Mouse (Mus musculus): ENCODE measurements around the gene Plod1. TPM values are rescaled to one million over a fixed set of nuclear protein-coding genes. Genes with fewer than 3 reads are reported as not detected.

Gene Plod1
- polyA plus RNA-seq, 1 experiment from 2014 or later: 32.7 TPM

- 92% methylated on average over 7 of the region's 7 CpGs for WGBS
- no peak overlapping the region for H3K9ac ChIP-seq (replicated peaks; ENCODE audit: low read length)
- no peak for DNase-seq (ENCODE audit: low spot score)
- no peak overlapping the region for H3K27ac ChIP-seq (replicated peaks; ENCODE audit: low read depth, low read length)
- no peak overlapping the region for H3K4me3 ChIP-seq (ENCODE audit: low read depth, low read length)
- H3K27me3 ChIP-seq (ENCODE audit: control insufficient read depth, insufficient read depth, low read length): no peaks in the 10 kb centered on the region
- ATAC-seq (replicated peaks; ENCODE audit: insufficient number of reproducible peaks, low FRiP score, low TSS enrichment, low read depth): no peak
- H3K9me3 ChIP-seq (replicated peaks; ENCODE audit: control insufficient read depth, low read length): no peaks in the 10 kb centered on the region
- H3K4me1 ChIP-seq (ENCODE audit: control insufficient read depth, insufficient read depth, low read length): no peaks in the 10 kb centered on the region
- H3K4me2 ChIP-seq (ENCODE audit: low read depth, low read length): no peak overlapping the region
- peaks cover 6% of the 10 kb centered on the region for H3K36me3 ChIP-seq (replicated peaks; ENCODE audit: control insufficient read depth, insufficient read depth, low read depth, low read length)
Observed at GRCm38 (mm10) chr4:147900452-147900851, 36.1 kb downstream of the Plod1 start.

GRCm38 (mm10) chr4:147897348-147897747 lies 39.2 kb downstream of the Plod1 start:
- Histone ChIP-seq H3K9me3 (replicated peaks; ENCODE audit: control insufficient read depth, low read length) (no peaks in the 10 kb centered on the region), H3K27me3 (ENCODE audit: control insufficient read depth, insufficient read depth, low read length) (no peaks in the 10 kb centered on the region), H3K4me1 (ENCODE audit: control insufficient read depth, insufficient read depth, low read length) (no peaks in the 10 kb centered on the region), H3K36me3 (replicated peaks; ENCODE audit: control insufficient read depth, insufficient read depth, low read depth, low read length) (peaks cover 6% of the 10 kb centered on the region), H3K4me2 (ENCODE audit: low read depth, low read length) (no peak overlapping the region), H3K4me3 (ENCODE audit: low read depth, low read length) (no peak overlapping the region), H3K27ac (replicated peaks; ENCODE audit: low read depth, low read length) (no peak overlapping the region), H3K9ac (replicated peaks; ENCODE audit: low read length) (no peak overlapping the region)
- DNase-seq (ENCODE audit: low spot score): no peak
- no peak for ATAC-seq (replicated peaks; ENCODE audit: insufficient number of reproducible peaks, low FRiP score, low TSS enrichment, low read depth)
- 93% methylated on average over 3 of the region's 3 CpGs for WGBS

DNA sequence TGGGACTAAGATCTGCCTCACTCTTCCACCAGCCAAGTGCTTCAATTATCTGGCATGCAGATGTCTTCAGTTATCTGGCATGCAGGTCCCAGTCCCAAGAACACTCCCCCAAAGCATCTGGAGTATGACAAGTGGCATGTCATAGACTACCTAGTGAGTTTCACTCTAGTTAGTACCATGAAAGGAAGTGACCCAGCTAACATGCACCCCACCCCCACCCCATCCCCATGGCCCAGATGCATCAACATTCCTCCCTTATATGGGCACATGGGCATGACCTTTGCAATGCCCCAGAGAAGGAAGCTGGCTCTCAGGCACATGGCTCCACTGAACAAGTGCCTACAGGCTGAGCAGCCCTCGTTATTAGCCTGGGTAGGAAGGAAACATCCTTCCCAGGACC lies 40.2 kb downstream of the Plod1 start:
- Histone ChIP-seq H3K27ac (replicated peaks; ENCODE audit: low read depth, low read length) (no peak overlapping the region), H3K9ac (replicated peaks; ENCODE audit: low read length) (no peak overlapping the region), H3K27me3 (ENCODE audit: control insufficient read depth, insufficient read depth, low read length) (no peaks in the 10 kb centered on the region), H3K36me3 (replicated peaks; ENCODE audit: control insufficient read depth, insufficient read depth, low read depth, low read length) (peaks cover 6% of the 10 kb centered on the region), H3K4me1 (ENCODE audit: control insufficient read depth, insufficient read depth, low read length) (no peaks in the 10 kb centered on the region), H3K9me3 (replicated peaks; ENCODE audit: control insufficient read depth, low read length) (no peaks in the 10 kb centered on the region), H3K4me2 (ENCODE audit: low read depth, low read length) (no peak overlapping the region), H3K4me3 (ENCODE audit: low read depth, low read length) (no peak overlapping the region)
- ATAC-seq (replicated peaks; ENCODE audit: insufficient number of reproducible peaks, low FRiP score, low TSS enrichment, low read depth) (no peak), DNase-seq (ENCODE audit: low spot score) (no peak)
- 48% methylated on average over 1 of the region's 1 CpGs for WGBS

GRCm38 (mm10) chr4:147895815-147896330 lies 40.7 kb downstream of the Plod1 start:
- no peak overlapping the region for H3K9ac ChIP-seq (replicated peaks; ENCODE audit: low read length)
- no peaks in the 10 kb centered on the region for H3K9me3 ChIP-seq (replicated peaks; ENCODE audit: control insufficient read depth, low read length)
- H3K36me3 ChIP-seq (replicated peaks; ENCODE audit: control insufficient read depth, insufficient read depth, low read depth, low read length): peaks cover 6% of the 10 kb centered on the region
- WGBS: 85% methylated on average over 4 of the region's 4 CpGs
- no peaks in the 10 kb centered on the region for H3K27me3 ChIP-seq (ENCODE audit: control insufficient read depth, insufficient read depth, low read length)
- no peak overlapping the region for H3K27ac ChIP-seq (replicated peaks; ENCODE audit: low read depth, low read length)
- DNase-seq (ENCODE audit: low spot score): no peak
- no peaks in the 10 kb centered on the region for H3K4me1 ChIP-seq (ENCODE audit: control insufficient read depth, insufficient read depth, low read length)
- no peak for ATAC-seq (replicated peaks; ENCODE audit: insufficient number of reproducible peaks, low FRiP score, low TSS enrichment, low read depth)
- no peak overlapping the region for H3K4me3 ChIP-seq (ENCODE audit: low read depth, low read length)
- no peak overlapping the region for H3K4me2 ChIP-seq (ENCODE audit: low read depth, low read length)

DNA sequence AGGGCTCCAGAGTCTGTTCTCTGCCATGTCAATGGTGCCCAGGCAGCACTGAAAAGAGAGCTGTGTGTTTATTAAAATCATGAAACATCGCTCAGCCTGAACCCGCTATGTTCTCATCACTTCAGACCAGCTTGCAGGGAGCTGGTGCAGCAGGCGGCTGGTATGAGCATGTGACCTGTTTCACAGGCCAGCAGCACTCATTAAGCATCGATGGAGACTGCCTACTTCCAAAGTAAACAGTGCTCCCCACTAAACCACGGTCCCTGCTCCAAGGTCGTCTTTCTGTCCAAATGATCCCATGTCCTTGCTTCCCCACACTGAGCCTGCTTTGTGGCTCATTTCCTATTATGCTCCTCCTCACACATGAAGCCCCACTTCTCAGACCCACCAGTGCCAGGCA lies 46.2 kb downstream of the Plod1 start:
- WGBS: 90% methylated on average over 6 of the region's 6 CpGs
- Histone ChIP-seq H3K9ac (replicated peaks; ENCODE audit: low read length) (no peak overlapping the region), H3K4me3 (ENCODE audit: low read depth, low read length) (no peak overlapping the region), H3K27me3 (ENCODE audit: control insufficient read depth, insufficient read depth, low read length) (no peaks in the 10 kb centered on the region), H3K4me1 (ENCODE audit: control insufficient read depth, insufficient read depth, low read length) (no peaks in the 10 kb centered on the region), H3K36me3 (replicated peaks; ENCODE audit: control insufficient read depth, insufficient read depth, low read depth, low read length) (peaks cover 8% of the 10 kb centered on the region), H3K9me3 (replicated peaks; ENCODE audit: control insufficient read depth, low read length) (no peaks in the 10 kb centered on the region), H3K27ac (replicated peaks; ENCODE audit: low read depth, low read length) (no peak overlapping the region), H3K4me2 (ENCODE audit: low read depth, low read length) (no peak overlapping the region)
- ATAC-seq (replicated peaks; ENCODE audit: insufficient number of reproducible peaks, low FRiP score, low TSS enrichment, low read depth): no peak
- DNase-seq (ENCODE audit: low spot score): no peak

DNA sequence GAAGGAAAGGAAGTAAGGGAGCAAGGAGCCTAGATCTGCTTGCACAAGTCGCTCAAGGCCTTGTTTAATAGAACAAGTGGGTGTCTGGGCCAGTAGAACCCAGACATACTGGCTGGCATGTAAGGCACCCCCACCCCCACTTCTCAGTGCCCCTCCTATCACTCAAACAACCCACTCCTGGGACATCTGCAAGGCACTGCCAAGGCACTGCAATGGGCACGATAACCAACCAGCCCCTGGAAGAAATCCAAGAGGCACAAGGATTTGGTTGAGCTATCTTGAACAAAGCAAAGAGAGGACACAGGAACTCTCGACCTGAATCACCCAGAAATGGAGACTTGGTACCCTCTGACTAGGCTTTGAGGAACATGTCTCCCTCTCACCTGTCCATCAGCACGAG lies 48.3 kb downstream of the Plod1 start:
- Histone ChIP-seq H3K27me3 (ENCODE audit: control insufficient read depth, insufficient read depth, low read length) (no peaks in the 10 kb centered on the region), H3K9me3 (replicated peaks; ENCODE audit: control insufficient read depth, low read length) (no peaks in the 10 kb centered on the region), H3K9ac (replicated peaks; ENCODE audit: low read length) (no peak overlapping the region), H3K36me3 (replicated peaks; ENCODE audit: control insufficient read depth, insufficient read depth, low read depth, low read length) (peaks cover 8% of the 10 kb centered on the region), H3K4me1 (ENCODE audit: control insufficient read depth, insufficient read depth, low read length) (no peaks in the 10 kb centered on the region), H3K4me3 (ENCODE audit: low read depth, low read length) (no peak overlapping the region), H3K27ac (replicated peaks; ENCODE audit: low read depth, low read length) (no peak overlapping the region), H3K4me2 (ENCODE audit: low read depth, low read length) (no peak overlapping the region)
- 84% methylated on average over 4 of the region's 4 CpGs for WGBS
- DNase-seq (ENCODE audit: low spot score): no peak
- ATAC-seq (replicated peaks; ENCODE audit: insufficient number of reproducible peaks, low FRiP score, low TSS enrichment, low read depth): no peak

DNA sequence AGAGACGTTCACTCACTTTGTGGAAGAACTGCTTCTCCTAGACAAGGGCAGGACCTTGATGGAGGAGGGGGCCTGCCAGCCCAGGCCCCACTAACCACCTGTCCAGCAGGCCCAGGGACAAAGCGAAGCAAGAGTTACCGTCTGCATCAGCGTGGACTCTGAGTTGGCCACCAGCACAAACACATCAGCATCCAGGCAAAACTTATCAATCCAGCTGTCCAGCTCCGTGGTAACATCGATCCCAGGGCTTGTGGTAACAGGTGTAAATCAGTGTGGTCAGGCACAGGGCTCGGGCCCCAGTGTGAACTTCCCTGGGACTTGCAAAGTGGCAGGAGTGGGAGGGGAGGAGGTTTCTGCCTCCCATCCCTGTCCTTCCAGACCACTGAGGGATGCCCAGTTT lies 49.3 kb downstream of the Plod1 start:
- ATAC-seq (replicated peaks; ENCODE audit: insufficient number of reproducible peaks, low FRiP score, low TSS enrichment, low read depth) (no peak), DNase-seq (ENCODE audit: low spot score) (no peak)
- no peak overlapping the region for H3K9ac ChIP-seq (replicated peaks; ENCODE audit: low read length)
- no peaks in the 10 kb centered on the region for H3K27me3 ChIP-seq (ENCODE audit: control insufficient read depth, insufficient read depth, low read length)
- no peak overlapping the region for H3K4me2 ChIP-seq (ENCODE audit: low read depth, low read length)
- no peak overlapping the region for H3K4me3 ChIP-seq (ENCODE audit: low read depth, low read length)
- H3K36me3 ChIP-seq (replicated peaks; ENCODE audit: control insufficient read depth, insufficient read depth, low read depth, low read length): peaks cover 8% of the 10 kb centered on the region
- 91% methylated on average over 7 of the region's 7 CpGs for WGBS
- H3K27ac ChIP-seq (replicated peaks; ENCODE audit: low read depth, low read length): no peak overlapping the region
- no peaks in the 10 kb centered on the region for H3K9me3 ChIP-seq (replicated peaks; ENCODE audit: control insufficient read depth, low read length)
- no peaks in the 10 kb centered on the region for H3K4me1 ChIP-seq (ENCODE audit: control insufficient read depth, insufficient read depth, low read length)

DNA sequence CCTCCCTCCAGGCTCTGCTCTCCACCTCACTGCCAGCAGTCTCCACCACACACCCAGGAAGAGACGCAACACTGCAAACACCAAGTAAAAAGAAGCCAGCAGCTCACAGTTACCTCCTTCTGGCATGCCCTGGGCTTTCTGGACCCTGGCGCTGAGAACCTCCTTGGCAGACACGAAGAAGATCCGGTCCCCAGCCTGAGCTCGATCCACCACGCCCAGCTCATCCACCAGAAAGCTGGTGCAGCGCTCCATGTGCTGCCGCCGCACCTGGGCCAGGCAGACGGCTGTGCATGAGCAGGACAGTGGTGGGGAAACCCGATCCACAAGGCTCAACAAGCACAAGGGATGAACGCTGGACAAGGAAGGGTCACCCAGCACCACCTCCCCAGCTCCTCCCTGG lies 50.4 kb downstream of the Plod1 start:
- ATAC-seq (replicated peaks; ENCODE audit: insufficient number of reproducible peaks, low FRiP score, low TSS enrichment, low read depth) (no peak), DNase-seq (ENCODE audit: low spot score) (no peak)
- H3K27ac ChIP-seq (replicated peaks; ENCODE audit: low read depth, low read length): no peak overlapping the region
- peaks cover 14% of the 10 kb centered on the region for H3K36me3 ChIP-seq (replicated peaks; ENCODE audit: control insufficient read depth, insufficient read depth, low read depth, low read length)
- H3K4me3 ChIP-seq (ENCODE audit: low read depth, low read length): no peak overlapping the region
- no peaks in the 10 kb centered on the region for H3K4me1 ChIP-seq (ENCODE audit: control insufficient read depth, insufficient read depth, low read length)
- H3K27me3 ChIP-seq (ENCODE audit: control insufficient read depth, insufficient read depth, low read length): no peaks in the 10 kb centered on the region
- no peak overlapping the region for H3K4me2 ChIP-seq (ENCODE audit: low read depth, low read length)
- WGBS: 88% methylated on average over 12 of the region's 12 CpGs
- no peak overlapping the region for H3K9ac ChIP-seq (replicated peaks; ENCODE audit: low read length)
- no peaks in the 10 kb centered on the region for H3K9me3 ChIP-seq (replicated peaks; ENCODE audit: control insufficient read depth, low read length)
